Mouse (Mus musculus): ENCODE measurements around the gene Grik4. TPM values are rescaled to one million over a fixed set of nuclear protein-coding genes. Genes with fewer than 3 reads are reported as not detected.

Gene Grik4
- polyA plus RNA-seq, 1 experiment = 2.8 TPM

GRCm38 (mm10) chr9:42859959-42860794 is 84.1 kb downstream of the Grik4 start:
- no peak overlapping the region for H3K27ac ChIP-seq (ENCODE audit: control insufficient read depth, insufficient read depth, low read depth, low read length)
- no peaks in the 10 kb centered on the region for H3K27me3 ChIP-seq (ENCODE audit: control insufficient read depth, insufficient read depth, low read length)
- H3K4me3 ChIP-seq (ENCODE audit: control insufficient read depth, low read depth, low read length) = no peak overlapping the region
- no peaks in the 10 kb centered on the region for H3K36me3 ChIP-seq (ENCODE audit: control insufficient read depth, insufficient read depth, low read length)
- TF ChIP-seq POLR2A (IDR thresholded peaks at IDR 0.05; ENCODE audit: control insufficient read depth, low read depth, low read length) (no peak), CTCF (IDR thresholded peaks at IDR 0.05; ENCODE audit: control insufficient read depth, insufficient read depth, insufficient replicate concordance, low read depth, low read length) (no peak)
- H3K4me1 ChIP-seq (ENCODE audit: control insufficient read depth, insufficient read depth, low read length) = peaks cover 4% of the 10 kb centered on the region

GRCm38 (mm10) chr9:42858998-42859690 is 85.1 kb downstream of the Grik4 start:
- no peak overlapping the region for H3K27ac ChIP-seq (ENCODE audit: control insufficient read depth, insufficient read depth, low read depth, low read length)

GRCm38 (mm10) chr9:42858576-42858975 is 85.7 kb downstream of the Grik4 start:
- Histone ChIP-seq H3K27ac (ENCODE audit: control insufficient read depth, insufficient read depth, low read depth, low read length) (no peak overlapping the region), H3K27me3 (ENCODE audit: control insufficient read depth, insufficient read depth, low read length) (no peaks in the 10 kb centered on the region), H3K4me3 (ENCODE audit: control insufficient read depth, low read depth, low read length) (no peak overlapping the region), H3K36me3 (ENCODE audit: control insufficient read depth, insufficient read depth, low read length) (no peaks in the 10 kb centered on the region), H3K4me1 (ENCODE audit: control insufficient read depth, insufficient read depth, low read length) (peaks cover 4% of the 10 kb centered on the region)
- TF ChIP-seq CTCF (IDR thresholded peaks at IDR 0.05; ENCODE audit: control insufficient read depth, insufficient read depth, insufficient replicate concordance, low read depth, low read length) (no peak), POLR2A (IDR thresholded peaks at IDR 0.05; ENCODE audit: control insufficient read depth, low read depth, low read length) (no peak)

More at GRCm38 (mm10) chr9:42858998-42859690, 85.1 kb downstream of the Grik4 start:
- no peak for TF ChIP-seq POLR2A (IDR thresholded peaks at IDR 0.05; ENCODE audit: control insufficient read depth, low read depth, low read length)
- TF ChIP-seq CTCF (IDR thresholded peaks at IDR 0.05; ENCODE audit: control insufficient read depth, insufficient read depth, insufficient replicate concordance, low read depth, low read length) = no peak
- Histone ChIP-seq H3K36me3 (ENCODE audit: control insufficient read depth, insufficient read depth, low read length) (no peaks in the 10 kb centered on the region), H3K4me1 (ENCODE audit: control insufficient read depth, insufficient read depth, low read length) (peaks cover 4% of the 10 kb centered on the region), H3K4me3 (ENCODE audit: control insufficient read depth, low read depth, low read length) (no peak overlapping the region), H3K27me3 (ENCODE audit: control insufficient read depth, insufficient read depth, low read length) (no peaks in the 10 kb centered on the region)

- TF ChIP-seq CTCF (IDR thresholded peaks at IDR 0.05; ENCODE audit: control insufficient read depth, insufficient read depth, insufficient replicate concordance, low read depth, low read length) (no peak), POLR2A (IDR thresholded peaks at IDR 0.05; ENCODE audit: control insufficient read depth, low read depth, low read length) (no peak)
- H3K27ac ChIP-seq (ENCODE audit: control insufficient read depth, insufficient read depth, low read depth, low read length) = no peak overlapping the region
- peaks cover 4% of the 10 kb centered on the region for H3K4me1 ChIP-seq (ENCODE audit: control insufficient read depth, insufficient read depth, low read length)
- no peak overlapping the region for H3K4me3 ChIP-seq (ENCODE audit: control insufficient read depth, low read depth, low read length)
- H3K36me3 ChIP-seq (ENCODE audit: control insufficient read depth, insufficient read depth, low read length) = no peaks in the 10 kb centered on the region
- H3K27me3 ChIP-seq (ENCODE audit: control insufficient read depth, insufficient read depth, low read length) = no peaks in the 10 kb centered on the region
These were observed 86.5 kb downstream of the Grik4 start for GRCm38 (mm10) chr9:42857756-42858155.

- Histone ChIP-seq H3K4me1 (ENCODE audit: control insufficient read depth, insufficient read depth, low read length) (peaks cover under 1% of the 10 kb centered on the region; the same call in 1 of the 2 replicates), H3K27me3 (ENCODE audit: control insufficient read depth, insufficient read depth, low read length) (no peaks in the 10 kb centered on the region), H3K36me3 (ENCODE audit: control insufficient read depth, insufficient read depth, low read length) (no peaks in the 10 kb centered on the region), H3K4me3 (ENCODE audit: control insufficient read depth, low read depth, low read length) (no peak overlapping the region), H3K27ac (ENCODE audit: control insufficient read depth, insufficient read depth, low read depth, low read length) (no peak overlapping the region)
- no peak for TF ChIP-seq CTCF (IDR thresholded peaks at IDR 0.05; ENCODE audit: control insufficient read depth, insufficient read depth, insufficient replicate concordance, low read depth, low read length)
- no peak for TF ChIP-seq POLR2A (IDR thresholded peaks at IDR 0.05; ENCODE audit: control insufficient read depth, low read depth, low read length)
These were observed 91.2 kb downstream of the Grik4 start for GRCm38 (mm10) chr9:42853077-42853476.

GRCm38 (mm10) chr9:42850063-42850462 is 94.2 kb downstream of the Grik4 start:
- TF ChIP-seq POLR2A (IDR thresholded peaks at IDR 0.05; ENCODE audit: control insufficient read depth, low read depth, low read length) = no peak
- TF ChIP-seq CTCF (IDR thresholded peaks at IDR 0.05; ENCODE audit: control insufficient read depth, insufficient read depth, insufficient replicate concordance, low read depth, low read length) = no peak

GRCm38 (mm10) chr9:42848061-42848460 is 96.2 kb downstream of the Grik4 start:
- Histone ChIP-seq H3K4me3 (ENCODE audit: control insufficient read depth, low read depth, low read length) (no peak overlapping the region), H3K27me3 (ENCODE audit: control insufficient read depth, insufficient read depth, low read length) (no peaks in the 10 kb centered on the region), H3K4me1 (ENCODE audit: control insufficient read depth, insufficient read depth, low read length) (no peaks in the 10 kb centered on the region), H3K36me3 (ENCODE audit: control insufficient read depth, insufficient read depth, low read length) (no peaks in the 10 kb centered on the region), H3K27ac (ENCODE audit: control insufficient read depth, insufficient read depth, low read depth, low read length) (no peak overlapping the region)
- TF ChIP-seq CTCF (IDR thresholded peaks at IDR 0.05; ENCODE audit: control insufficient read depth, insufficient read depth, insufficient replicate concordance, low read depth, low read length) (no peak), POLR2A (IDR thresholded peaks at IDR 0.05; ENCODE audit: control insufficient read depth, low read depth, low read length) (no peak)

More at GRCm38 (mm10) chr9:42850063-42850462, 94.2 kb downstream of the Grik4 start:
- Histone ChIP-seq H3K4me1 (ENCODE audit: control insufficient read depth, insufficient read depth, low read length) (no peaks in the 10 kb centered on the region), H3K36me3 (ENCODE audit: control insufficient read depth, insufficient read depth, low read length) (no peaks in the 10 kb centered on the region), H3K27me3 (ENCODE audit: control insufficient read depth, insufficient read depth, low read length) (no peaks in the 10 kb centered on the region), H3K4me3 (ENCODE audit: control insufficient read depth, low read depth, low read length) (no peak overlapping the region), H3K27ac (ENCODE audit: control insufficient read depth, insufficient read depth, low read depth, low read length) (no peak overlapping the region)
